8 mouse cellular contexts compared by ENCODE assay signal in the genomic region with DNA sequence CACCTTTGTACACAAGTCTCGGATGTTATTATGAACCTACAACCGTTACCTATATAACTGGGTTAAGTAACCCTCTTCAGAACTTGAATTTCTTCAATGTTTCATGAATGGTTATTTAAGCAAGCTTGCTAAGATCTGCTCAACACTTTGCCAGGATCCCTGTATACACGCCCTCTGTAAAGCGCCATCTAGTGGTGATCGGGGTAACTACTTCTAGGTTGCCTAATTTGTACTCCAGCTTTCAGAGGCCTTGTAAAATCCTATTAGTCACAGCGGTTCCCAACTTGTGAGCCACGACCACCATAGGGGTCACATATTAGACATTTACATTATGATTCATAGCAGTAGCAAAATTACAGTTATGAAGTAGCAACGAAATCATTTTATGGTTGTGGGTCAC. TPM values are rescaled to one million over a fixed set of nuclear protein-coding genes. Genes with fewer than 3 reads are reported as not detected.
DNase-seq lines count a peak whose midpoint lies in the region; ATAC-seq lines count a peak whose summit lies in the region.

No protein-coding gene starts in this region.

- H3K27me3 ChIP-seq in forebrain, embryonic 12.5 days: no peaks in the 10 kb centered on the region

- no peaks in the 10 kb centered on the region for H3K9me3 ChIP-seq in forebrain, embryonic 12.5 days

- no peak overlapping the region for H3K27ac ChIP-seq in forebrain, embryonic 12.5 days

- peak; percentile 63 for DNase-seq in Muller cell, postnatal 12 days (ENCODE audit: inconsistent ontology term)
- DNase-seq in layer of hippocampus, adult 9-10 months (ENCODE audit: low spot score): peak; percentile 71
- peak; percentile 86 for DNase-seq in lung, postnatal 10 days
- peak; percentile 87 for DNase-seq in retina, postnatal 1 day
- DNase-seq in urinary bladder, postnatal 14 days (ENCODE audit: low spot score): peak; percentile 84

- no peak overlapping the region for H3K9ac ChIP-seq in forebrain, embryonic 12.5 days

- no peaks in the 10 kb centered on the region for H3K36me3 ChIP-seq in forebrain, embryonic 12.5 days (replicated peaks)

- WGBS in forebrain, embryonic 12.5 days: 15% methylated on average over 8 of the region's 8 CpGs

- no peak overlapping the region for H3K4me2 ChIP-seq in forebrain, embryonic 12.5 days

- H3K4me3 ChIP-seq in forebrain, embryonic 12.5 days (replicated peaks): no peak overlapping the region

- peak; percentile 78 for ATAC-seq in cerebellum, adult (ENCODE audit: insufficient number of reproducible peaks, low FRiP score, low TSS enrichment)
- ATAC-seq in forebrain, embryonic 12.5 days (ENCODE audit: low FRiP score): peak; percentile 64; the same call in 1 of the 2 replicates
- peak; percentile 76 to 84 for ATAC-seq in hematopoietic stem cell, adult 5-6 weeks (replicated peaks in 1 of 2; ENCODE audit: insufficient read depth in 1 of 2, low FRiP score in 2 of 2, low TSS enrichment in 1 of 2, low read depth in 1 of 2, poor library complexity in 2 of 2, severe bottlenecking in 2 of 2)

- peaks cover 11% of the 10 kb centered on the region for H3K4me1 ChIP-seq in forebrain, embryonic 12.5 days

RNA-seq across cellular contexts. Expression of a gene that starts 4.5 kb away (rescaled TPM):
- polyA plus RNA-seq in forebrain, embryonic 12.5 days (2016; fragmentation: Nextera tagmentation; extraction: Ambion mirVana): 0.43 TPM in 1 of 2 replicates, not detected in the other
- not detected in 2 replicates for total RNA-seq in hematopoietic stem cell, adult 5-6 weeks (2017)

RNA-seq across cellular contexts. Expression of a gene that starts 33.1 kb away (rescaled TPM):
- 155 and 157 TPM in 2 replicates for polyA plus RNA-seq in forebrain, embryonic 12.5 days (2016; fragmentation: Nextera tagmentation; extraction: Ambion mirVana)
- total RNA-seq in hematopoietic stem cell, adult 5-6 weeks (2017): 86.6 and 131 TPM in 2 replicates
